Mouse (Mus musculus) C2C12 (cell line): Measurements from ENCODE around the gene Hdac7. TPM values are rescaled to one million over a fixed set of nuclear protein-coding genes. Genes with fewer than 3 reads are reported as not detected.

Experiments used
- H3K27me3 ChIP-seq: one replicate; pipeline ENCODE4 v1.6.1; 2011; ENCODE audit not compliant: control insufficient read depth, insufficient read depth, insufficient read length
- H3K36me3 ChIP-seq: one replicate; pipeline ENCODE4 v1.6.1; 2011; ENCODE audit not compliant: control insufficient read depth, insufficient read depth
- H3K4me3 ChIP-seq: one replicate; pipeline ENCODE4 v1.5.1; 2011; ENCODE audit warnings: mild to moderate bottlenecking, control low read depth; ENCODE audit not compliant: poor library complexity, insufficient read depth, severe bottlenecking
- H3K79me2 ChIP-seq: one replicate; pipeline ENCODE4 v1.6.1; 2011; ENCODE audit not compliant: control insufficient read depth, insufficient read depth
- H3K79me3 ChIP-seq: one replicate; pipeline ENCODE4 v1.6.1; 2011; ENCODE audit warnings: low read depth, control low read depth
- H3ac ChIP-seq: one replicate; pipeline ENCODE3; 2011; ENCODE audit warnings: low read depth; ENCODE audit not compliant: control insufficient read depth, insufficient read length
- CEBPB ChIP-seq: IDR thresholded peaks from one replicate; pipeline ENCODE4 v1.6.1; 2011; ENCODE audit warnings: low read depth, mild to moderate bottlenecking, control low read depth, moderate library complexity
- CTCF ChIP-seq: IDR thresholded peaks from one replicate; pipeline ENCODE4 v1.5.1; 2011; ENCODE audit not compliant: control insufficient read depth, insufficient read depth, insufficient read length
- FOSL1 ChIP-seq: IDR thresholded peaks from one replicate; pipeline ENCODE4 v1.8.0; 2011; ENCODE audit warnings: mild to moderate bottlenecking, low read length; ENCODE audit not compliant: poor library complexity, insufficient read depth, severe bottlenecking
- MAX ChIP-seq: IDR thresholded peaks from one replicate; pipeline ENCODE4 v1.6.1; 2011; ENCODE audit warnings: mild to moderate bottlenecking, control low read depth
- MYOD1 ChIP-seq: IDR thresholded peaks from one replicate; pipeline ENCODE4 v1.6.1; 2011; ENCODE audit warnings: low read depth; ENCODE audit not compliant: control insufficient read depth, insufficient read length
- MYOG ChIP-seq: IDR thresholded peaks from one replicate; pipeline ENCODE4 v1.6.1; 2011; ENCODE audit not compliant: control insufficient read depth, insufficient read length; ENCODE audit errors: extremely low read depth
- USF1 ChIP-seq: IDR thresholded peaks from one replicate; pipeline ENCODE4 v1.6.1; 2011; ENCODE audit warnings: low read depth, mild to moderate bottlenecking, control low read depth, moderate library complexity
- polyA plus RNA-seq: library from polyadenylated mRNA; unstranded; fragments of >200 nt; fragmentation: generic; extraction: Trizol; gene quantifications from one replicate; pipeline ENCODE4 v1.2.1, GENCODE M21; 2012; ENCODE audit warnings: missing spikeins

The Hdac7 gene
- polyA plus RNA-seq, 1 experiment = 41.2 TPM

DNA sequence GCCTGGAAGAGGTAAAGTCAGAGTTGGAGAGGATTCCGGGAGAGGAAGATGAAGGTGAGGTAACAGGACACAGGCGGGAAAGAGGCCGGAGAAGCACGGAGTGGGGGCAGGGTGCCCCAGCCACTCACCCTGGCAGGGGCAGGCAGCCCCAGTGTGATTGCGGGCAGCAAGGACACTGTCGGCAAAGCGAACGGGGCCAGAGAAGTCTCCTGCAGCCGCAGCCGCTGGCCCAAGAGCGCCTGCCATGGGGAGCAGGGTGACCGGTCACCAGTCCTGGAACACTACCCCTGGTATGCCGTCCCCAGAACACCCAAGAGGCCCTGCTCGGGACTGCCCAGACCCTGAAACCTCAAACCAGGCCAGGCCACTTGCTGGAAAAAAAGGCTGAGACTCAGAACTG lies 35.8 kb downstream of the Hdac7 start:
- Histone ChIP-seq H3K4me3 (no peak overlapping the region), H3ac (no peak overlapping the region), H3K36me3 (peaks cover 75% of the 10 kb centered on the region), H3K79me3 (peaks cover 15% of the 10 kb centered on the region), H3K79me2 (peaks cover 31% of the 10 kb centered on the region), H3K27me3 (no peaks in the 10 kb centered on the region)
- no peak for TF ChIP-seq FOSL1
- TF ChIP-seq USF1 = no peak
- TF ChIP-seq MYOG = no peak
- TF ChIP-seq MAX = no peak
- TF ChIP-seq CTCF = no peak
- no peak for TF ChIP-seq MYOD1
- no peak for TF ChIP-seq CEBPB

DNA sequence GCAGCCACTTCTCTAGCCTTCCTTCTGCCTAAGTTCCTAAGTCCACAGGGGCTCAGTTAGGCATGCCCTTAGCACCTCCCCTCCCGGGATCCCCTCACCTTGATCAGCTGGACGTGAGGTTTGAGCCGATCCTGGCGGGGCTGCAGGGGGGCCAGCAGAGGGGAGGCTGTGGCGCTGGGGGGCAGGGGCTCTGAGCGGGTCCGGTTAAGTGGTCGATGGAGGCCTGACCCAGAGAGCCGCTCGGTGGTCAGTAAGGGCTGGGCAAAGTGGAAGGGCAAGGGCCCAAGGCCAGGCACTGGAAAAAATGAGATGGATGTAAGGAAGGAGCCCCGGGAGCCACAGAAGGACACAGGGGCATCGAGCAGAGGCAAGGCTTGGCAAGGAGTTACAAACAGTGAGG lies 36.4 kb downstream of the Hdac7 start:
- Histone ChIP-seq H3ac (no peak overlapping the region), H3K36me3 (peaks cover 73% of the 10 kb centered on the region), H3K79me3 (peaks cover 9% of the 10 kb centered on the region), H3K79me2 (peaks cover 25% of the 10 kb centered on the region), H3K27me3 (no peaks in the 10 kb centered on the region), H3K4me3 (no peak overlapping the region)
- no peak for TF ChIP-seq MYOD1
- no peak for TF ChIP-seq CEBPB
- no peak for TF ChIP-seq FOSL1
- no peak for TF ChIP-seq CTCF
- no peak for TF ChIP-seq USF1
- no peak for TF ChIP-seq MAX
- no peak for TF ChIP-seq MYOG

DNA sequence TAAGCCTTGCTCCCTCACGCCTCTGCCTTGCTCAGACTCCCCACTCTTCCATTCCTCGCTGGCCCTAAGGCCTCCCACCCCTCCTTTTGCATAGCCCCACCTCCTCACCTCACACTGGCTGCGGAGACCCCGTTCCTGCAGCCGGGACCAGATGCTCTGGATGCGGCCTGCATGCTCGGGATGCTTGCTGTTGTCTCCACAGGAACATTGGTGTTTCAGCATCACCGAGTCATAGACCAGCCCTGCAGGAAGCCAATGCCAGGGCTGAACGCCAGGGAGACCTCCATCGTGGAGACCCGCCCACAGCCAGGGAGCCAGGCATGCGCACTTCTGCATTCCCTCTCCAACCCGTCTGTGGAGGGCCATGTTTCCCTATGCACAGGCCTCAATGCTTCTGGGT lies 41.7 kb downstream of the Hdac7 start:
- TF ChIP-seq USF1 (no peak), MAX (no peak), CEBPB (no peak), MYOG (no peak), MYOD1 (no peak), FOSL1 (no peak), CTCF (no peak)
- Histone ChIP-seq H3K79me3 (no peaks in the 10 kb centered on the region), H3K4me3 (no peak overlapping the region), H3K27me3 (no peaks in the 10 kb centered on the region), H3K36me3 (peaks cover 83% of the 10 kb centered on the region), H3K79me2 (no peaks in the 10 kb centered on the region), H3ac (no peak overlapping the region)

DNA sequence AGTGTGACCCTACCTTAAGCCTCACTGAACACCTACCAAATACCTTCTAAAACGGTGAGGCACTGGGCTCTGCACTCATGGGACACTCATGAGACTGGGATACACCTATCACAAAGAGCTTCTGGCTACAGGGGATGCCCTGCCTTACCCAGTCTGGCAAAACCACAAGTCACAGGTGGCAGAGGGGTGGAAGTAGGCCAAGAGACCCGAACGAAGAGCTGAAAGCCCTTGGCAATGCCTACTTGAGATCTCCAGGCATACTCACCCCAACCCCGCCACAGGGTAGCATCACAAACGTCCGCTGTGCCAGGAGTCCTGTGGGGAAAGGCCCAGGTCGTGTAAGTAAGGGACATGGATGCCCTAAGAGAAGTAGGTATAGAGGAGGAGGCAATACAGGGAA lies 42.5 kb downstream of the Hdac7 start:
- H3K79me2 ChIP-seq = no peaks in the 10 kb centered on the region
- TF ChIP-seq CEBPB (no peak), MYOD1 (no peak), USF1 (no peak), CTCF (no peak), MAX (no peak), FOSL1 (no peak), MYOG (no peak)
- H3ac ChIP-seq = no peak overlapping the region
- H3K27me3 ChIP-seq = no peaks in the 10 kb centered on the region
- H3K79me3 ChIP-seq = no peaks in the 10 kb centered on the region
- peaks cover 83% of the 10 kb centered on the region for H3K36me3 ChIP-seq
- H3K4me3 ChIP-seq = no peak overlapping the region

DNA sequence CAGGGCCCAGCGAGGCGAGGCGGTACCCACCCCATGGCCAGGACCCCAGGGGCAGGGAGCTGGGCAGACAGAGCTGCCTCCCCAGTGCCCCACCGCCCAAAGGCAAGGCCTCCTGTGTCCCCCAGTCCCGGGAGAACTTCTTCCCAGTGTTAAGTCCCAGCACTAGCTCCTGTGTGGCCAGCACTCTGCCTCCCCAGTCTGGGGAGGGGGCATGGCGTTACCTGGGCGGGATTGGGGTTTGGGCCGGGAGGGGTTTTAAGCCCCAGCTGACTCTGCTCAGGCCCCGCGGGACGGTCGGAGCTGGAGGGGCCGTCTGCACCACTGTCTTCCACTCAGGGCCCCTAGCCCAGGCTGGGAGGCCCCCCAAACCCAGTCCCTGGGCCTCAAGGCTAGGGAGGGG lies 43.4 kb downstream of the Hdac7 start:
- H3K27me3 ChIP-seq = no peaks in the 10 kb centered on the region
- no peak for TF ChIP-seq CTCF
- TF ChIP-seq FOSL1 = no peak
- no peak for TF ChIP-seq MYOD1
- no peak for TF ChIP-seq MAX
- TF ChIP-seq USF1 = no peak
- H3K79me2 ChIP-seq = no peaks in the 10 kb centered on the region
- no peak overlapping the region for H3ac ChIP-seq
- H3K79me3 ChIP-seq = no peaks in the 10 kb centered on the region
- no peak overlapping the region for H3K4me3 ChIP-seq
- peaks cover 87% of the 10 kb centered on the region for H3K36me3 ChIP-seq

DNA sequence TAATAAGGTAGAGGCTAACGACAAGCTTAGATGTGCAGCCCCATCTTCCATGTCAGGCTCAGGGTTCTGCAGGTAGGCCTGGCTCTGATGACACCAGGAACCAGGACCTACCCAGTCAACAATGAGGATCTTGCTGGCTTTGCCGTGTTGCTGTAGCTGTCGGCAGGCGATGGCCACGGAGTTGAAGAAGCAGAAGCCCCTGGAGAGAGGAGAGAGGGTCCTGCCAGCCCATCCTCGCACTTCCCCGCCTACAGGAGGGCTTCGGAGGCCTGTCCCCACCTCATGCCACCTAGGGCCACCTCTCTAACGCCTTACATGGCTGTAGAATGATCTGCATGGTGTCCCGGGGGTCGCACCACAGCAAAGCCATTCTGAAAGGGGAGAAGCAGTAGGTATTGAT lies 44.9 kb downstream of the Hdac7 start:
- Histone ChIP-seq H3ac (no peak overlapping the region), H3K79me2 (no peaks in the 10 kb centered on the region), H3K36me3 (peaks cover 87% of the 10 kb centered on the region), H3K27me3 (no peaks in the 10 kb centered on the region), H3K79me3 (no peaks in the 10 kb centered on the region), H3K4me3 (no peak overlapping the region)
- TF ChIP-seq CTCF (no peak), MYOG (no peak), FOSL1 (no peak), MYOD1 (no peak)
